Mouse (Mus musculus) kidney, postnatal 0 days (tissue): ENCODE measurements around the gene Kat2b. TPM values are rescaled to one million over a fixed set of nuclear protein-coding genes. Genes with fewer than 3 reads are reported as not detected.
"Not testable (repeated sequence)": the region's sequence is repeated elsewhere in the genome, so short reads cannot be mapped to it uniquely, and the experiment has no call there.

Experiments
- ATAC-seq: fragments of 200-750 bp; cut with Nextera tagmentation; replicated peaks from 2 replicates; pipeline ENCODE4 v1.8.0; 2017; ENCODE audit warnings: low read depth, moderate number of reproducible peaks, moderate TSS enrichment, moderate library complexity; ENCODE audit not compliant: low FRiP score
- DNase-seq: peaks from one replicate; pipeline ENCODE4 v3.0.0-alpha.2; 2016; ENCODE audit warnings: low spot score
- H3K27ac ChIP-seq: fragments of 300-500 bp; sonication (generic); 2 replicates; pipeline ENCODE4 v1.5.1; 2014; ENCODE audit warnings: mild to moderate bottlenecking
- H3K27me3 ChIP-seq: fragments of 300-500 bp; sonication (generic); 2 replicates; pipeline ENCODE4 v1.6.1; 2014; ENCODE audit warnings: low read length, mixed read lengths; ENCODE audit not compliant: insufficient read depth
- H3K36me3 ChIP-seq: fragments of 300-500 bp; sonication (generic); 2 replicates; pipeline ENCODE4 v1.6.1; 2014; ENCODE audit warnings: low read length, mixed read lengths; ENCODE audit not compliant: insufficient read depth
- H3K4me1 ChIP-seq: fragments of 300-500 bp; sonication (generic); replicated peaks from 2 replicates; pipeline ENCODE4 v1.6.1; 2014; ENCODE audit warnings: antibody characterized with exemption, low read length, mixed read lengths; ENCODE audit not compliant: insufficient read depth
- H3K4me2 ChIP-seq: fragments of 300-500 bp; sonication (generic); 2 replicates; pipeline ENCODE4 v1.6.1; 2014; ENCODE audit warnings: mild to moderate bottlenecking, low read length, moderate library complexity, mixed read lengths
- H3K4me3 ChIP-seq: fragments of 300-500 bp; sonication (generic); replicated peaks from 2 replicates; pipeline ENCODE4 v1.5.1; 2014; ENCODE audit warnings: low read depth, low read length
- H3K9ac ChIP-seq: fragments of 300-500 bp; sonication (generic); 2 replicates; pipeline ENCODE4 v1.6.1; 2014; ENCODE audit warnings: low read depth, low read length
- H3K9me3 ChIP-seq: fragments of 300-500 bp; sonication (generic); replicated peaks from 2 replicates; pipeline ENCODE4 v1.6.1; 2016; ENCODE audit warnings: low read length, inconsistent platforms, mixed read lengths
- CTCF ChIP-seq: IDR thresholded peaks from 2 replicates; pipeline ENCODE4 v1.5.1; 2016; ENCODE audit warnings: antibody characterized with exemption, low read depth, mild to moderate bottlenecking, moderate library complexity
- WGBS: fragments of 180-500 bp; shearing (Covaris S2); extraction: QIAGEN DNeasy Blood & Tissue Kit; methylation state at CpG from one replicate; pipeline ENCODE4 v1.1.7; 2014; 5-methylcytosine and 5-hydroxymethylcytosine counted together
- polyA plus RNA-seq: library from polyadenylated mRNA; unstranded; fragments of >200 nt; fragmentation: Nextera tagmentation; extraction: Ambion mirVana; gene quantifications from 2 replicates; pipeline ENCODE4 v1.2.1, GENCODE M21; 2015

Gene Kat2b
- polyA plus RNA-seq, 1 experiment from 2014 or later, result 4.7 TPM

DNA sequence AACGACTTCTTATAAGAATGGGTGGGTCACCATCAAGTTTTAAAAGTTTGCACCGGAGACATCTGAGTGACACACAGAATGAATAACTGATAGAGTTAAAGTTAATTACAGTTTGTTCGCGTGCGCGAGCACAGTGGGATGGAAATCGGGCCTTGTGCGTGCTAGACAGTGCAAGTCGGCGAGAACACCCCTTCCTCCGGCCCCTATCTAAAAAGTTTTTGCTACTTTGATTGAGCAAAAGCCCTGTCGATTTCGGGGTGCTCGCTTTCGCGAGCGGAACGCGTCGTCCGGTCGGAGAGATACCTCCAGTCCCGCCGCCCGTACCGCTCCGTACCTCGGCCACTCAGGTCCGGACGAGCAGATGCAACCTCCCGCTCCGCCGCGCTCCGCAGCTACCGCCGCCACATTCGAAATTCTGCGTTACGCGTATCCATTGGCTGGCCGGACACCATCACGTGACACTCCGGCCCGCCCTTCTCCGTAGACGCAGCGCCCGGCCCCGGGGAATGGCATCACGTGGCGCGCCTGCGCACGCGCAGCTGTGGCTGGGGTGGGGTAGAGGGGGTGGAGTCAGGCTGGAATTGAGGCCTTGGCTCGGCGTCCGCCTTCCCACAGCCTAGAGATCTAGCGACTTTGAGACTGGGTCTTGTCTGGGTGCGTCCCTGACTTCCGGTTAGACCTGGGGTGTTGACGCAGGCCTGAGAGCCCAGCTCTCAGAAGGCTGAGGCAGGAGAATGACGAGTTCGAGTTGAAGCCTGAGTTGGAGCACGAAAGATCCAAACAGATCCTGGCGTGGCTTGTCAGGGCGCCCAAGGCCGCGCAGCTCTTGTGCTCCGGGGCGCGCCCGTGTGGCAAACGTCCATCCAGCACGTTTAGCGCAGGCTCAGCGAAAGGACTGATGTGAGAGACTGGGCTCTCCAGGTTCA lies 122.5 kb downstream of the Kat2b start, which contains the start of gene Sgo1:
Sgo1 (minus strand) TSS at position 457 of the 926 bp plus-strand sequence.
- DNase-seq (peak; percentile 98), ATAC-seq (peak; percentile 99)
- Histone ChIP-seq H3K4me1 (no peaks in the 10 kb centered on the region; the same call in 1 of the 2 replicates), H3K4me2 (peak within 1 kb of the TSS; percentile 66), H3K9me3 (no peaks in the 10 kb centered on the region), H3K27ac (peak within 1 kb of the TSS; percentile 98), H3K9ac (peak within 1 kb of the TSS; percentile 80), H3K36me3 (no peaks in the 10 kb centered on the region; the same call in 1 of the 2 replicates), H3K4me3 (peak within 1 kb of the TSS; percentile 54), H3K27me3 (no peaks in the 10 kb centered on the region)
- under 1% methylated on average over 78 of the region's 78 CpGs for WGBS
- peak; percentile 53 for TF ChIP-seq CTCF

- no peaks in the 10 kb centered on the region for H3K9me3 ChIP-seq
- H3K27me3 ChIP-seq, result no peaks in the 10 kb centered on the region
- no peaks in the 10 kb centered on the region; the same call in 1 of the 2 replicates for H3K4me1 ChIP-seq
- no peak for TF ChIP-seq CTCF
- WGBS, result 14% methylated on average over 7 of the region's 7 CpGs
- peak overlapping the region; percentile 54 for H3K4me3 ChIP-seq
- peak overlapping the region; percentile 80 for H3K9ac ChIP-seq
- H3K36me3 ChIP-seq, result no peaks in the 10 kb centered on the region; the same call in 1 of the 2 replicates
- H3K27ac ChIP-seq, result peak overlapping the region; percentile 98
- no peak for DNase-seq
- H3K4me2 ChIP-seq, result peak overlapping the region; percentile 57
- ATAC-seq, result no peak; the same call in 1 of the 2 replicates
Measured at GRCm38 (mm10) chr17:53689946-53690345, 123.3 kb downstream of the Kat2b start.

DNA sequence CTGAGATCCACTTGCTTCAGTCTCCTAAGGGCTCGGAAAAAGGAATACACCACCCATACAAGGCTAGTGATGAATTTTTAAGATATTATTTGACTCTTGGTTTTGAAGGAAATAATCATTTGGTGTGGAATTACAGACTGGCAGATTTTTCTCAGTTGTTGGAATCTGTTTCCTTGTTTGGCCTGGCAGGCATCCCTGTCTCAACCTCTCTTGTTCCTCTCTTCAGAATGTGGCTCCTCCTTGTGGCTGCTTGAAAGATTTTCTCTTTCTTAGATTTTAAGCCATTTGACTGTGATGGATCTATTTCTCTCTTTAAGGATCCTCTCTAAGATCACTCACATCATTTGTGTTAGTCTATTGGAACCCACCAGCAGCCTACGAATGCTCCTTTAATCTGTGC lies 127.4 kb downstream of the Kat2b start:
- DNase-seq (peak; percentile 78), ATAC-seq (no peak)
- Histone ChIP-seq H3K36me3 (no peaks in the 10 kb centered on the region), H3K9me3 (no peaks in the 10 kb centered on the region), H3K27ac (no peak overlapping the region), H3K9ac (no peak overlapping the region), H3K4me3 (no peak overlapping the region), H3K4me2 (no peak overlapping the region), H3K27me3 (no peaks in the 10 kb centered on the region), H3K4me1 (no peaks in the 10 kb centered on the region)
- TF ChIP-seq CTCF, result peak; percentile 69
- WGBS, result 81% methylated on average over 2 of the region's 2 CpGs

- H3K9me3 ChIP-seq, H3K27me3 ChIP-seq, H3K4me1 ChIP-seq, H3K4me3 ChIP-seq, H3K27ac ChIP-seq, H3K36me3 ChIP-seq, DNase-seq, H3K9ac ChIP-seq, ATAC-seq, H3K4me2 ChIP-seq: not testable (repeated sequence)
- WGBS, result 89% methylated on average over 8 of the region's 8 CpGs
Measured at GRCm38 (mm10) chr17:53697521-53697920, 130.9 kb downstream of the Kat2b start.

GRCm38 (mm10) chr17:53714453-53714852 lies 147.8 kb downstream of the Kat2b start:
- H3K9ac ChIP-seq, result no peak overlapping the region
- no peak overlapping the region for H3K4me2 ChIP-seq
- DNase-seq (no peak), ATAC-seq (no peak)
- no peaks in the 10 kb centered on the region for H3K27me3 ChIP-seq
- TF ChIP-seq CTCF, result no peak
- no peak overlapping the region for H3K4me3 ChIP-seq
- WGBS, result 54% methylated on average over 1 of the region's 1 CpGs
- no peaks in the 10 kb centered on the region for H3K9me3 ChIP-seq
- H3K36me3 ChIP-seq, result no peaks in the 10 kb centered on the region
- H3K27ac ChIP-seq, result no peak overlapping the region
- no peaks in the 10 kb centered on the region for H3K4me1 ChIP-seq

- H3K27me3 ChIP-seq, DNase-seq, H3K9me3 ChIP-seq, H3K27ac ChIP-seq, H3K4me2 ChIP-seq, H3K9ac ChIP-seq, H3K4me1 ChIP-seq, H3K4me3 ChIP-seq, ATAC-seq, H3K36me3 ChIP-seq: not testable (repeated sequence)
- WGBS, result 52% methylated on average over 1 of the region's 1 CpGs
Measured at GRCm38 (mm10) chr17:53715161-53715560, 148.5 kb downstream of the Kat2b start.
